Mouse (Mus musculus) cerebellum, adult 18-20 months (tissue): ENCODE results near the gene Srp14.

Source experiments
- DNase-seq, 2 experiments: peaks; one replicate each; pipeline ENCODE4 v3.0.0; 2021

Srp14 gene

GRCm38 (mm10) chr2:118479550-118479909 lies at the start of gene Srp14:
TSS of gene Srp14 (minus strand) at chr2:118479711.
- peak; percentile 94 to 95 for DNase-seq

GRCm38 (mm10) chr2:118526545-118526944 lies 47.0 kb upstream of the Srp14 start:
- DNase-seq = no peak

GRCm38 (mm10) chr2:118524811-118525210 lies 45.3 kb upstream of the Srp14 start:
- DNase-seq = no peak

- no peak for DNase-seq
Observed at GRCm38 (mm10) chr2:118523163-118523730, 43.7 kb upstream of the Srp14 start.

GRCm38 (mm10) chr2:118522265-118522664 lies 42.8 kb upstream of the Srp14 start:
- no peak for DNase-seq

GRCm38 (mm10) chr2:118520042-118520933 lies 40.8 kb upstream of the Srp14 start:
- DNase-seq = peak in 1 of 2 experiments; percentile 27

GRCm38 (mm10) chr2:118512418-118513377 lies 33.2 kb upstream of the Srp14 start:
- DNase-seq = no peak

- no peak for DNase-seq
Observed at GRCm38 (mm10) chr2:118511779-118512417, 32.4 kb upstream of the Srp14 start.

GRCm38 (mm10) chr2:118510447-118511310 lies 31.2 kb upstream of the Srp14 start:
- peak; percentile 62 to 68 for DNase-seq

GRCm38 (mm10) chr2:118509688-118510446 lies 30.4 kb upstream of the Srp14 start:
- no peak for DNase-seq

- DNase-seq = no peak
Observed at GRCm38 (mm10) chr2:118507126-118507525, 27.6 kb upstream of the Srp14 start.

GRCm38 (mm10) chr2:118500191-118500590 lies 20.7 kb upstream of the Srp14 start:
- no peak for DNase-seq

- DNase-seq = no peak
Observed at GRCm38 (mm10) chr2:118499135-118499961, 19.8 kb upstream of the Srp14 start.

- no peak for DNase-seq
Observed at GRCm38 (mm10) chr2:118498476-118498875, 19.0 kb upstream of the Srp14 start.

GRCm38 (mm10) chr2:118497890-118498289 lies 18.4 kb upstream of the Srp14 start:
- no peak for DNase-seq

- DNase-seq = no peak
Observed at GRCm38 (mm10) chr2:118495024-118495423, 15.5 kb upstream of the Srp14 start.

- DNase-seq = no peak
Observed at GRCm38 (mm10) chr2:118491741-118492395, 12.4 kb upstream of the Srp14 start.

- no peak for DNase-seq
Observed at GRCm38 (mm10) chr2:118491281-118491731, 11.8 kb upstream of the Srp14 start.
